Mouse (Mus musculus): ENCODE results near the gene Col9a3. TPM values are rescaled to one million over a fixed set of nuclear protein-coding genes. Genes with fewer than 3 reads are reported as not detected.

Gene Col9a3
- polyA plus RNA-seq, 1 experiment from 2014 or later: 53.2 TPM

DNA sequence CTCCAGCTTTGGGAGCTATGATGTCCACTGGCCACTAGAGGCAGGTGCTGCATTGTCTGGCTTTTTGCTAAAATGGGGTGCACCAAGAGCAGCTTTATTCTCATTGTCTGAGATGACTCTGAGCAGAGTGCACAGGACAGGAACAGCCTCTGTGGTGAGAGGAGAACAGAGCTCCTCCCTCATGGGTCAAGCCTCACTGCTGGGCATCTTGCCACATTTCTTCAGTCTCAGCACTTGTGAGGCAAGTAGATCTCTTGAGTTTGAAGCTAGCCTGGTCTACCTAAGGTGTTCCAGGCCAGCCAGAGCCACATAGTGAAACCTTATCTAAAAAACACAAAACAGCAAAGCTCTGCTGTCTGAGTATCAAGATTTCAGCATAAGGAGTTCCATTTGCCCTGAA is 49.3 kb downstream of the Col9a3 start:
- Histone ChIP-seq H3K27ac (ENCODE audit: low read depth, low read length) (no peak overlapping the region), H3K9ac (replicated peaks; ENCODE audit: low read depth, low read length) (no peak overlapping the region), H3K4me1 (ENCODE audit: control insufficient read depth, insufficient read depth, low read length) (no peaks in the 10 kb centered on the region), H3K9me3 (ENCODE audit: control insufficient read depth, low read length) (peaks cover 6% of the 10 kb centered on the region), H3K27me3 (ENCODE audit: control insufficient read depth, insufficient read depth, low read length) (peaks cover 12% of the 10 kb centered on the region), H3K36me3 (ENCODE audit: control insufficient read depth, insufficient read depth, low read length) (no peaks in the 10 kb centered on the region), H3K4me2 (ENCODE audit: low read depth, low read length) (no peak overlapping the region), H3K4me3 (ENCODE audit: low read depth, low read length) (no peak overlapping the region)
- no peak for ATAC-seq (ENCODE audit: low read depth)

DNA sequence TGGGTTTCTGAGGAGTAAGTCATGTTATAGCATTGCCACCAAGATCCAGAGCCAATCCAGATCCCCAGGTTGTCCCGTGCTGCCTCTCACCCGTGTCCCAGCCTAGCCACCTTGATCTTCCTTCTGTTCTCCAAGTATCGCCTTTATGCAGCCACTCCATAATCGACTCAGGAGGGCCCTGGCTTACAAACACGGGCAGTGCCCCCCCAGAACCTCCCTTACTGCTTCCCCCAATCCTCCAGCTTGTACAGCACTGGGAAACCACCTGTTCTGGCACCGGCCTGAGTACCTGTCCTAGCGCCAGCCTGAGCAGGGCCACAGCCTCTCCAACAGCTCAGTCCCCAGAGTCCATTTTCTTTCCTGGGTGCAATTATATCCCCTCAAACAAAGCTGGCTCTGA is 57.1 kb downstream of the Col9a3 start:
- no peak overlapping the region for H3K9ac ChIP-seq (replicated peaks; ENCODE audit: low read depth, low read length)
- no peak overlapping the region for H3K4me2 ChIP-seq (ENCODE audit: low read depth, low read length)
- H3K27ac ChIP-seq (ENCODE audit: low read depth, low read length): no peak overlapping the region
- H3K4me3 ChIP-seq (ENCODE audit: low read depth, low read length): no peak overlapping the region
- no peaks in the 10 kb centered on the region for H3K27me3 ChIP-seq (ENCODE audit: control insufficient read depth, insufficient read depth, low read length)
- ATAC-seq (ENCODE audit: low read depth): no peak
- no peaks in the 10 kb centered on the region for H3K9me3 ChIP-seq (ENCODE audit: control insufficient read depth, low read length)
- no peaks in the 10 kb centered on the region for H3K36me3 ChIP-seq (ENCODE audit: control insufficient read depth, insufficient read depth, low read length)
- WGBS: 85% methylated on average over 7 of the region's 7 CpGs
- H3K4me1 ChIP-seq (ENCODE audit: control insufficient read depth, insufficient read depth, low read length): 0 out of 2 replicates have a peak, but pooled peaks cover 1% of the 10 kb centered on the region

DNA sequence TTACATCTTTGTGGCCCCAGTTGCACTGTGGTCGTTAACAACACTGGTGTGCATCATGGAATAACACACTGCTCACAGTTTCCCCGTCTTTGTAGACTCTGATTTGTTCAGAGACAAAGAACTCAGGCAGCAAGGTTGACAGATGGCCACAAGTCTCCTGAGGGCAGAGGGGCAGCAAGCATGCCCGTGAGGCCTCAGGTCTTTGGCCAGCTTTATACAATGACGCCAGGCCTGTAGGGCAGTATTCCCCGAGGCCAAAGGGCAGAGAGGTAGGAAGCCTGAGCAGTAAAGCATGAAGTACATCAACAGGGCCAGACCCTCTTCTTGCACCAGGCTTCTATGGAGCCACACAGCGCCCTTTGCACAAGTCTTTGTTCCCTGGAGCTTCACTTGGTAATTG is 57.6 kb downstream of the Col9a3 start:
- H3K4me1 ChIP-seq (ENCODE audit: control insufficient read depth, insufficient read depth, low read length): 0 out of 2 replicates have a peak, but pooled peaks cover 3% of the 10 kb centered on the region
- H3K27ac ChIP-seq (ENCODE audit: low read depth, low read length): no peak overlapping the region
- no peak overlapping the region for H3K4me2 ChIP-seq (ENCODE audit: low read depth, low read length)
- H3K36me3 ChIP-seq (ENCODE audit: control insufficient read depth, insufficient read depth, low read length): no peaks in the 10 kb centered on the region
- H3K9me3 ChIP-seq (ENCODE audit: control insufficient read depth, low read length): no peaks in the 10 kb centered on the region
- no peaks in the 10 kb centered on the region for H3K27me3 ChIP-seq (ENCODE audit: control insufficient read depth, insufficient read depth, low read length)
- H3K4me3 ChIP-seq (ENCODE audit: low read depth, low read length): no peak overlapping the region
- H3K9ac ChIP-seq (replicated peaks; ENCODE audit: low read depth, low read length): no peak overlapping the region
- no peak for ATAC-seq (ENCODE audit: low read depth)
- WGBS: 41% methylated on average over 6 of the region's 6 CpGs

DNA sequence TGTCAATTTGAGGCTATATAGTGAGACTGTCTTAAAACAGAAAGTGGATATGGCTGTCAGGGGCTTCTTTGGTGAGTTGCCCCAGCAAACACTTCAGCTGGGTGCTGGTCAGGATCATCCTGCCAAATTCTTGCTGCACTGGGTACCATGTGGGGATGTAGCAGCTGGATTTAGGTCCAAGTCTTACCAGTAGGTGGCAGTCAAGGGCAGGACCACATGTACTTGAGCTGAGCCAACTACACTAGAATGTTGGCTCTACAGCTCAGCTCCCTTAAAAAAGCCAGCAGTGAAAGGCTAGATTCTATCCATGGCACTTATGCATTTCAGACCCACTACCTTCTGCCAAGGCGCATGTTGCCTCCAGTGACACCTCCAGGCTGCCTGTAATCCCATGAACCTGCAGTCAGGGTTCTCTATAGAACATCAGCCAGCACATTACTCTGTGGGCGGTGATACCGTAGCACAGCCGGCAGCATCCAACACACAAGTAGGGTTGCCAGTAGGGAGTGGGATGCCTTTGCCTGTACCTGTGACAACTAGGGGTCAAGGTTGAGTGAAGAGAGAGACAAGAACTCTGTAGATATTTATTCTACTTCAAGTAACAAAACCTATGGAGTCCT is 59.9 kb downstream of the Col9a3 start:
- H3K9ac ChIP-seq (replicated peaks; ENCODE audit: low read depth, low read length): no peak overlapping the region
- H3K9me3 ChIP-seq (ENCODE audit: control insufficient read depth, low read length): no peaks in the 10 kb centered on the region
- H3K27ac ChIP-seq (ENCODE audit: low read depth, low read length): no peak overlapping the region
- WGBS: 75% methylated on average over 4 of the region's 4 CpGs
- H3K4me2 ChIP-seq (ENCODE audit: low read depth, low read length): no peak overlapping the region
- H3K27me3 ChIP-seq (ENCODE audit: control insufficient read depth, insufficient read depth, low read length): no peaks in the 10 kb centered on the region
- 0 out of 2 replicates have a peak, but pooled peaks cover 3% of the 10 kb centered on the region for H3K4me1 ChIP-seq (ENCODE audit: control insufficient read depth, insufficient read depth, low read length)
- peaks cover 15% of the 10 kb centered on the region for H3K36me3 ChIP-seq (ENCODE audit: control insufficient read depth, insufficient read depth, low read length)
- ATAC-seq (ENCODE audit: low read depth): peak; percentile 77; the same call in 1 of the 2 replicates
- no peak overlapping the region for H3K4me3 ChIP-seq (ENCODE audit: low read depth, low read length)

- H3K27me3 ChIP-seq (ENCODE audit: control insufficient read depth, insufficient read depth, low read length): no peaks in the 10 kb centered on the region
- H3K4me2 ChIP-seq (ENCODE audit: low read depth, low read length): no peak overlapping the region
- H3K27ac ChIP-seq (ENCODE audit: low read depth, low read length): no peak overlapping the region
- H3K4me1 ChIP-seq (ENCODE audit: control insufficient read depth, insufficient read depth, low read length): 0 out of 2 replicates have a peak, but pooled peaks cover 3% of the 10 kb centered on the region
- 89% methylated on average over 5 of the region's 5 CpGs for WGBS
- no peak overlapping the region for H3K4me3 ChIP-seq (ENCODE audit: low read depth, low read length)
- H3K9ac ChIP-seq (replicated peaks; ENCODE audit: low read depth, low read length): no peak overlapping the region
- ATAC-seq (ENCODE audit: low read depth): no peak
- H3K36me3 ChIP-seq (ENCODE audit: control insufficient read depth, insufficient read depth, low read length): peaks cover 15% of the 10 kb centered on the region
- H3K9me3 ChIP-seq (ENCODE audit: control insufficient read depth, low read length): no peaks in the 10 kb centered on the region
These were observed 60.8 kb downstream of the Col9a3 start for GRCm38 (mm10) chr2:180658381-180658780.

GRCm38 (mm10) chr2:180659353-180660150 is 62.0 kb downstream of the Col9a3 start:
- Histone ChIP-seq H3K4me2 (ENCODE audit: low read depth, low read length) (peak overlapping the region; percentile 41), H3K4me3 (ENCODE audit: low read depth, low read length) (no peak overlapping the region), H3K27ac (ENCODE audit: low read depth, low read length) (no peak overlapping the region), H3K9ac (replicated peaks; ENCODE audit: low read depth, low read length) (peak overlapping the region; percentile 34; the same call in 1 of the 2 replicates), H3K9me3 (ENCODE audit: control insufficient read depth, low read length) (no peaks in the 10 kb centered on the region), H3K27me3 (ENCODE audit: control insufficient read depth, insufficient read depth, low read length) (no peaks in the 10 kb centered on the region), H3K36me3 (ENCODE audit: control insufficient read depth, insufficient read depth, low read length) (peaks cover 15% of the 10 kb centered on the region), H3K4me1 (ENCODE audit: control insufficient read depth, insufficient read depth, low read length) (0 out of 2 replicates have a peak, but pooled peaks cover 3% of the 10 kb centered on the region)
- 26% methylated on average over 42 of the region's 42 CpGs for WGBS
- ATAC-seq (ENCODE audit: low read depth): 0 out of 2 replicates have a peak, but pooled peaks have one; percentile 41

DNA sequence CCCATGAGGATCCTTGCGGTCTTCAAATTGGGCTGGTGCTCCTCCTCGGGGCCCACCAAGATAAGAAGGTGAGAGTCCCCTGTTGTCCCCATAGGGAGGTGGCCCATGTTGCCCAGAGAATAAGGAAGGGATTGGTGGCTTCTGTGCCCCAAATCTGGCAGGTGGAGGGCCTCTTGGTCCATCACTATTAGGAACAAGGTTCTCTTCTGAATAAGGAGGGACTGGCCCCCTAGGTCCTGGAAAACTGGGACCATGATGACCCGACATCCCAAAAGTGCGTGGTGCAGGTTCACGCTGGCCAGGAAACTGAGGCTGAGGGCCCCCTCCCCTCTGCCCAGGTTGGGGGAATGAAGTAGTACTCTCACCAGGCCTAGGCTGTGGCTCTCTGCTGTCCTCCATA is 62.9 kb downstream of the Col9a3 start:
- Histone ChIP-seq H3K9ac (replicated peaks; ENCODE audit: low read depth, low read length) (no peak overlapping the region), H3K9me3 (ENCODE audit: control insufficient read depth, low read length) (no peaks in the 10 kb centered on the region), H3K4me3 (ENCODE audit: low read depth, low read length) (no peak overlapping the region), H3K36me3 (ENCODE audit: control insufficient read depth, insufficient read depth, low read length) (peaks cover 16% of the 10 kb centered on the region), H3K27me3 (ENCODE audit: control insufficient read depth, insufficient read depth, low read length) (no peaks in the 10 kb centered on the region), H3K27ac (ENCODE audit: low read depth, low read length) (no peak overlapping the region), H3K4me2 (ENCODE audit: low read depth, low read length) (no peak overlapping the region), H3K4me1 (ENCODE audit: control insufficient read depth, insufficient read depth, low read length) (0 out of 2 replicates have a peak, but pooled peaks cover 3% of the 10 kb centered on the region)
- ATAC-seq (ENCODE audit: low read depth): no peak
- WGBS: 96% methylated on average over 5 of the region's 5 CpGs

DNA sequence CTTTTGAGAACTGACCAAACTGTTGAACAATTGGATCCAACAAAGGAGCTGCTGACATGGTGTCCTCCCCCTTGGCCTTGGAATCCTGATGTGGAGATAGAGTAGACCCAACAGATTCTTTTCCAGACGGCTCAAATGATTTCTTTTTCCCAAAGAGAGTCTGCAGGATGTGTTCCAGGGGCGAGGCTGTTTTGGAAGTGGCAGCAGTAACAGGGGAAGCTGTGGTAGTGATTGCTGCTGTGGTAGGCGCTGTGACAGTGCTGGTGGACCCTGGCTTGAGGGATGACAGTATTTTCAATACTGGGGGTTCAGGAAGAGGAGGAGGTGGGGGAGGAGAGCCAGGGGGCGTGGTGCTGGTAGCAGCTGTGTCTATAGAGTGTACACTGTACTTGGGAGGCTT is 64.4 kb downstream of the Col9a3 start:
- WGBS: 92% methylated on average over 4 of the region's 4 CpGs
- H3K36me3 ChIP-seq (ENCODE audit: control insufficient read depth, insufficient read depth, low read length): peaks cover 29% of the 10 kb centered on the region
- ATAC-seq (ENCODE audit: low read depth): no peak

More for the DNA sequence above, 64.4 kb downstream of the Col9a3 start:
- no peak overlapping the region for H3K27ac ChIP-seq (ENCODE audit: low read depth, low read length)
- no peaks in the 10 kb centered on the region for H3K27me3 ChIP-seq (ENCODE audit: control insufficient read depth, insufficient read depth, low read length)
- H3K4me1 ChIP-seq (ENCODE audit: control insufficient read depth, insufficient read depth, low read length): 0 out of 2 replicates have a peak, but pooled peaks cover 3% of the 10 kb centered on the region
- no peak overlapping the region for H3K4me2 ChIP-seq (ENCODE audit: low read depth, low read length)
- no peak overlapping the region for H3K4me3 ChIP-seq (ENCODE audit: low read depth, low read length)
- H3K9ac ChIP-seq (replicated peaks; ENCODE audit: low read depth, low read length): no peak overlapping the region
- no peaks in the 10 kb centered on the region for H3K9me3 ChIP-seq (ENCODE audit: control insufficient read depth, low read length)

Measured in neural tube, embryonic 14.5 days (tissue).